Mouse (Mus musculus): Measurements from ENCODE around the gene Stat5a. TPM values are rescaled to one million over a fixed set of nuclear protein-coding genes. Genes with fewer than 3 reads are reported as not detected.

The Stat5a gene
- polyA plus RNA-seq, 1 experiment from 2014 or later = 1.4 TPM

- 90% methylated on average over 16 of the region's 16 CpGs for WGBS
These were observed 39.5 kb upstream of the Stat5a start for GRCm38 (mm10) chr11:100819626-100820025.

GRCm38 (mm10) chr11:100820047-100820446 is 39.1 kb upstream of the Stat5a start:
- no peak for DNase-seq (ENCODE audit: low spot score, missing footprints)
- H3K4me1 ChIP-seq (ENCODE audit: control insufficient read depth, insufficient read depth, low read length) = no peaks in the 10 kb centered on the region
- no peak overlapping the region for H3K9ac ChIP-seq (ENCODE audit: low read length)
- H3K4me2 ChIP-seq = no peak overlapping the region
- 87% methylated on average over 8 of the region's 8 CpGs for WGBS
- H3K9me3 ChIP-seq (ENCODE audit: control insufficient read depth, low read length) = no peaks in the 10 kb centered on the region
- no peak overlapping the region for H3K27ac ChIP-seq (ENCODE audit: low read depth, low read length)
- H3K27me3 ChIP-seq (ENCODE audit: control insufficient read depth, insufficient read depth, low read length) = no peaks in the 10 kb centered on the region
- no peak for ATAC-seq (ENCODE audit: low FRiP score)
- H3K4me3 ChIP-seq (ENCODE audit: low read depth, low read length) = no peak overlapping the region
- H3K36me3 ChIP-seq (ENCODE audit: control insufficient read depth, insufficient read depth, low read length) = no peaks in the 10 kb centered on the region

More at GRCm38 (mm10) chr11:100819626-100820025, 39.5 kb upstream of the Stat5a start:
- Histone ChIP-seq H3K4me2 (no peak overlapping the region), H3K9me3 (ENCODE audit: control insufficient read depth, low read length) (no peaks in the 10 kb centered on the region), H3K9ac (ENCODE audit: low read length) (no peak overlapping the region), H3K4me1 (ENCODE audit: control insufficient read depth, insufficient read depth, low read length) (no peaks in the 10 kb centered on the region), H3K36me3 (ENCODE audit: control insufficient read depth, insufficient read depth, low read length) (no peaks in the 10 kb centered on the region), H3K27ac (ENCODE audit: low read depth, low read length) (no peak overlapping the region), H3K4me3 (ENCODE audit: low read depth, low read length) (no peak overlapping the region), H3K27me3 (ENCODE audit: control insufficient read depth, insufficient read depth, low read length) (no peaks in the 10 kb centered on the region)
- no peak for DNase-seq (ENCODE audit: low spot score, missing footprints)
- no peak for ATAC-seq (ENCODE audit: low FRiP score)

DNA sequence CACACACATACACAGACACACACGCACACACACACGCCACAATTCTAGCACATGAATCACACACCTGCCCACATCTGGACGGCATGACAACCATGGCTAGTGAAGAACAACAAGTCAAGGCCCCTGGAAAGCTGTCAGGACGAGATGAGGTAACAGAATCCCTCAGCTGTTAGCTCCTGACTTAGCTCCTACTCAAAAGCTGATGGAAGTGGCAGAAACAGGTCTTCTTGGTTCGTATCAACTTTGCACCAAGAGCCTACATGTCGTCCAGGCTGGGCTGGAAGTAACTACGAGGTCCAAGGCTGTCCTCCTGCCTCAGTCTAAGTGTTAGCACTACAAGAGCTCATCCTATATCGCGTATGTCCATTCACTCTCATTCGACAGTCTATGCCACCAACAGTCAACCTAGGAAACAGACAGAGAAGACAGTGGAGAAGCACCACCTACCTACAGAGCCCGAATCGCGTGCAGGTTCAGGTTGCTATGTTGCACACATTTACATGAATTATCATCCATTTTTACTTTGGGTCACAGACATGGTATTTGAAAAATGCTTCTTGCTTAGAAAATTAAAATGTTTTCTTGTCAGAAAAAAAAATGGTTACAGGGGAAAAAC is 37.4 kb upstream of the Stat5a start:
- Histone ChIP-seq H3K9ac (ENCODE audit: low read length) (no peak overlapping the region), H3K36me3 (ENCODE audit: control insufficient read depth, insufficient read depth, low read length) (no peaks in the 10 kb centered on the region), H3K4me3 (ENCODE audit: low read depth, low read length) (no peak overlapping the region), H3K9me3 (ENCODE audit: control insufficient read depth, low read length) (no peaks in the 10 kb centered on the region), H3K27ac (ENCODE audit: low read depth, low read length) (no peak overlapping the region), H3K4me1 (ENCODE audit: control insufficient read depth, insufficient read depth, low read length) (no peaks in the 10 kb centered on the region), H3K4me2 (no peak overlapping the region), H3K27me3 (ENCODE audit: control insufficient read depth, insufficient read depth, low read length) (no peaks in the 10 kb centered on the region)
- no peak for DNase-seq (ENCODE audit: low spot score, missing footprints)
- 90% methylated on average over 13 of the region's 13 CpGs for WGBS
- ATAC-seq (ENCODE audit: low FRiP score) = no peak

DNA sequence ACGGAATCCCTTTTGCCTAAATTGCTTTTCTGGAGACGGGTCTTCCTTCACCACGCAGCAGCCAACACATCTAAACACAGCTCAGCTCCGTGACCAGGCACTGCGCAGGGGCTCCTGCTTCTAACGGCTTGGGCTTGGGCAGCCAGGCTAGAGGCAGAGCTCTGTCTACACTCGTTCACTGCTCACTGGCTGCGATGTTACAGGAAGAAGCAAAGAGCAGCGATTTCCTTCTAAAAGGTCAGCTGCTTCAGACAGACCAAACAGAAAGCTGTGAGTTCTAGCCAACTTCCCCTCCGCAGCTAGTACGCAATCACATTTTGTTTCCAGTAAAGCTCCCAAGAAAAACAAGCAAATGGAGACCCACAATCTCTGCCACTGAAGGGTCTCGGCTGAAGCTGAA is 36.8 kb upstream of the Stat5a start:
- WGBS = 84% methylated on average over 12 of the region's 12 CpGs
- DNase-seq (ENCODE audit: low spot score, missing footprints) = no peak

GRCm38 (mm10) chr11:100823543-100824313 is 35.4 kb upstream of the Stat5a start:
- Histone ChIP-seq H3K4me2 (no peak overlapping the region), H3K27me3 (ENCODE audit: control insufficient read depth, insufficient read depth, low read length) (no peaks in the 10 kb centered on the region), H3K4me3 (ENCODE audit: low read depth, low read length) (no peak overlapping the region), H3K9ac (ENCODE audit: low read length) (no peak overlapping the region), H3K4me1 (ENCODE audit: control insufficient read depth, insufficient read depth, low read length) (peaks cover under 1% of the 10 kb centered on the region; the same call in 1 of the 2 replicates), H3K27ac (ENCODE audit: low read depth, low read length) (no peak overlapping the region), H3K9me3 (ENCODE audit: control insufficient read depth, low read length) (no peaks in the 10 kb centered on the region), H3K36me3 (ENCODE audit: control insufficient read depth, insufficient read depth, low read length) (no peaks in the 10 kb centered on the region)
- WGBS = 78% methylated on average over 8 of the region's 8 CpGs
- ATAC-seq (ENCODE audit: low FRiP score) = no peak
- no peak for DNase-seq (ENCODE audit: low spot score, missing footprints)

More for the DNA sequence above, 36.8 kb upstream of the Stat5a start:
- no peak overlapping the region for H3K4me3 ChIP-seq (ENCODE audit: low read depth, low read length)
- no peak overlapping the region for H3K27ac ChIP-seq (ENCODE audit: low read depth, low read length)
- no peaks in the 10 kb centered on the region for H3K4me1 ChIP-seq (ENCODE audit: control insufficient read depth, insufficient read depth, low read length)
- no peak overlapping the region for H3K4me2 ChIP-seq
- no peaks in the 10 kb centered on the region for H3K9me3 ChIP-seq (ENCODE audit: control insufficient read depth, low read length)
- no peaks in the 10 kb centered on the region for H3K36me3 ChIP-seq (ENCODE audit: control insufficient read depth, insufficient read depth, low read length)
- ATAC-seq (ENCODE audit: low FRiP score) = no peak
- no peaks in the 10 kb centered on the region for H3K27me3 ChIP-seq (ENCODE audit: control insufficient read depth, insufficient read depth, low read length)
- H3K9ac ChIP-seq (ENCODE audit: low read length) = no peak overlapping the region

GRCm38 (mm10) chr11:100824496-100824895 is 34.7 kb upstream of the Stat5a start:
- no peak for ATAC-seq (ENCODE audit: low FRiP score)
- DNase-seq (ENCODE audit: low spot score, missing footprints) = no peak
- WGBS = 85% methylated on average over 7 of the region's 7 CpGs
- Histone ChIP-seq H3K27ac (ENCODE audit: low read depth, low read length) (no peak overlapping the region), H3K27me3 (ENCODE audit: control insufficient read depth, insufficient read depth, low read length) (no peaks in the 10 kb centered on the region), H3K4me1 (ENCODE audit: control insufficient read depth, insufficient read depth, low read length) (peaks cover 3% of the 10 kb centered on the region; the same call in 1 of the 2 replicates), H3K9ac (ENCODE audit: low read length) (no peak overlapping the region), H3K4me2 (no peak overlapping the region), H3K9me3 (ENCODE audit: control insufficient read depth, low read length) (no peaks in the 10 kb centered on the region), H3K4me3 (ENCODE audit: low read depth, low read length) (no peak overlapping the region), H3K36me3 (ENCODE audit: control insufficient read depth, insufficient read depth, low read length) (no peaks in the 10 kb centered on the region)

DNA sequence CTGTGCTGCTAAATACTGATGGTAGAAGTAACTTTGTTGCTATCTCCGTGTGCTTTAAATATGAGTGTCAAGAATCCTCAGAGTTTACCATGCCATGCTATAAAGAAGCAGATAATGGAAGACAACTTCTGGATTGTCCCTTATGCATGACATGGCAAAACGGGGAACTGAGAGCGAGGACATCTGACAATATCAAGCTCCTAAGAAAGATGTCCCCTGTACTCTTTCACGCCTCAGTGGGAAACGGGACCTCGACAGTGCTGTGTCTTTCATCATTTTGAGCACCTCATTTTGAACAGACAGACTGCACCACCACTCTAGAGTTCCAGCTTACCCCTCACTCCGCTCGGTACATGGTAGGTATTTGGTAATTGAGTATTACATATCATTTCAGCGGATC is 33.7 kb upstream of the Stat5a start:
- 85% methylated on average over 9 of the region's 9 CpGs for WGBS
- Histone ChIP-seq H3K36me3 (ENCODE audit: control insufficient read depth, insufficient read depth, low read length) (no peaks in the 10 kb centered on the region), H3K27me3 (ENCODE audit: control insufficient read depth, insufficient read depth, low read length) (no peaks in the 10 kb centered on the region), H3K9ac (ENCODE audit: low read length) (no peak overlapping the region), H3K4me3 (ENCODE audit: low read depth, low read length) (no peak overlapping the region), H3K9me3 (ENCODE audit: control insufficient read depth, low read length) (no peaks in the 10 kb centered on the region), H3K27ac (ENCODE audit: low read depth, low read length) (no peak overlapping the region), H3K4me1 (ENCODE audit: control insufficient read depth, insufficient read depth, low read length) (peaks cover 5% of the 10 kb centered on the region), H3K4me2 (no peak overlapping the region)
- no peak for DNase-seq (ENCODE audit: low spot score, missing footprints)
- ATAC-seq (ENCODE audit: low FRiP score) = no peak

- DNase-seq (ENCODE audit: low spot score, missing footprints) = no peak
- Histone ChIP-seq H3K36me3 (ENCODE audit: control insufficient read depth, insufficient read depth, low read length) (no peaks in the 10 kb centered on the region), H3K9ac (ENCODE audit: low read length) (no peak overlapping the region), H3K27me3 (ENCODE audit: control insufficient read depth, insufficient read depth, low read length) (no peaks in the 10 kb centered on the region), H3K4me1 (ENCODE audit: control insufficient read depth, insufficient read depth, low read length) (peaks cover 5% of the 10 kb centered on the region), H3K9me3 (ENCODE audit: control insufficient read depth, low read length) (no peaks in the 10 kb centered on the region), H3K27ac (ENCODE audit: low read depth, low read length) (no peak overlapping the region), H3K4me3 (ENCODE audit: low read depth, low read length) (no peak overlapping the region), H3K4me2 (no peak overlapping the region)
- ATAC-seq (ENCODE audit: low FRiP score) = no peak
- 88% methylated on average over 13 of the region's 13 CpGs for WGBS
These were observed 32.8 kb upstream of the Stat5a start for GRCm38 (mm10) chr11:100826161-100826866.

GRCm38 (mm10) chr11:100828676-100829151 is 30.4 kb upstream of the Stat5a start:
- no peak overlapping the region for H3K4me2 ChIP-seq
- DNase-seq (ENCODE audit: low spot score, missing footprints) (no peak), ATAC-seq (ENCODE audit: low FRiP score) (no peak)
- no peak overlapping the region for H3K27ac ChIP-seq (ENCODE audit: low read depth, low read length)
- H3K9me3 ChIP-seq (ENCODE audit: control insufficient read depth, low read length) = no peaks in the 10 kb centered on the region
- H3K27me3 ChIP-seq (ENCODE audit: control insufficient read depth, insufficient read depth, low read length) = no peaks in the 10 kb centered on the region
- H3K9ac ChIP-seq (ENCODE audit: low read length) = peak overlapping the region; percentile 12
- H3K4me1 ChIP-seq (ENCODE audit: control insufficient read depth, insufficient read depth, low read length) = peaks cover 5% of the 10 kb centered on the region
- 68% methylated on average over 10 of the region's 10 CpGs for WGBS
- no peaks in the 10 kb centered on the region for H3K36me3 ChIP-seq (ENCODE audit: control insufficient read depth, insufficient read depth, low read length)
- H3K4me3 ChIP-seq (ENCODE audit: low read depth, low read length) = no peak overlapping the region

Data from midbrain, embryonic 11.5 days (tissue).